Mouse (Mus musculus): ENCODE measurements around the gene Fam131a.
A peak's percentile ranks its signal among the peaks of the same experiment; 100 is the strongest.
"Not testable (repeated sequence)": the region's sequence is repeated elsewhere in the genome, so short reads cannot be mapped to it uniquely, and the experiment has no call there.

Gene Fam131a

GRCm38 (mm10) chr16:20693111-20693701 lies at the start of gene Fam131a:
Fam131a (plus strand) TSS chr16:20693241.
- peak; percentile 95 for DNase-seq

- DNase-seq, result no peak
These were observed 49.1 kb upstream of the Fam131a start for GRCm38 (mm10) chr16:20643911-20644310.

- peak; percentile 98 for DNase-seq
These were observed 41.7 kb upstream of the Fam131a start, which contains the start of gene Psmd2 for GRCm38 (mm10) chr16:20651076-20651946. Psmd2 (plus strand) TSS chr16:20651652.

GRCm38 (mm10) chr16:20651947-20652310 lies 41.1 kb upstream of the Fam131a start:
- no peak for DNase-seq

- DNase-seq, result no peak
These were observed 39.7 kb upstream of the Fam131a start for GRCm38 (mm10) chr16:20653315-20653714.

DNA sequence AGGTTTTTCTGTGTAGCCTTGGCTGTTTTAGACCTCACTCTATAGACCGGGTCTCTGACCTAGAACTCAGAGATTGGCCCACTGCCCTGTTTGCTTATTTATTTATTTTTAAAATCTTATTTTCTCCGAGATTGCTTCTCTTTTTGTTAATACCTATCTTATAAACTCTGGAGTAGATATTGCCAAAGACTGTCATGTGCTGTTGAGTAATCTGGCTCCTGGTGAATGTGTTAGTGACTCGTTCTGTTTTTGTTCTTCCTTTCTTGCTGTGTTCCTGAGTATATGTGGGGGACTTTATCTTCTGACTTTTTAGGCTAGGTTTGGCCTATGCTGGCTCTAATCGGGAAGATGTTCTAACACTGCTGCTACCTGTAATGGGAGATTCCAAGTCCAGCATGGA lies 35.4 kb upstream of the Fam131a start:
- no peak for DNase-seq

DNA sequence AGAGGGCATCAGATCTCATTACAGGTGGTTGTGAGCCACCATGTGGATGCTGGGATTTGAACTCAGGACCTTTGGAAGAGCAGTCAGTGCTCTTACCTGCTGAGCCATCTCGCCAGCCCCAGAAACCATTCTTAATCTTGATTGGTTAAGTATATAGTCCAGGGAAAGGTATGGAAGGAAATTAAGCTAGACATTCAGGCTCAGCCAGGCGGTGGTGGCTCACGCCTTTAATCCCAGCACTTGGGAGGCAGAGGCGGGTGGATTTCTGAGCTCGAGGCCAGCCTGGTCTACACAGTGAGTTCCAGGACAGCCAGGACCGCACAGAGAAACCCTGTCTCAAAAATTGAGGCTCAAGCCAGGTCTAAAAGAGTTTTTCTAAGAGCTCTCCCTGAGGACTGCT lies 25.0 kb upstream of the Fam131a start, which contains the start of gene Eif4g1:
Eif4g1 (plus strand) TSS at position 301 of the 400 bp plus-strand sequence.
- not testable (repeated sequence) for DNase-seq

- DNase-seq, result no peak
These were observed 22.8 kb upstream of the Fam131a start for GRCm38 (mm10) chr16:20670291-20670690.

DNA sequence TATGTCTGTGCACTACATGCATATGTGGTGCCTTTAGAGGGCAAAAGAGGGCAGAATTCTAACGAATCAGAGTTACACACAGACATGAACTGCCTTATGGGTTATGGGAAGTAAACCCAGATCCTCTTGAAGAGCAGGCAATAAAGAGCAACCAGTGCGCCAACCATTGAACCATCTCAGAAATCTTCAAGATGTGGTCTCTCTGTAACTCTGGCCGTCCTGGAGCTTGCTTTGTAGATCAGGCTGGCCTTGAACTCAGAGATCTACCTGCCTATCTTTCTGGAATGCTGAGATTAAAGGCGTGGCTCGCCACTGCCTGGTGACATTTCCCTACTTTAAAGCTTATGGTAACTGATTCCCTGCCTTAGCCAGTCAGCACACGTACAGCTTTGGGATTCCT lies 21.2 kb upstream of the Fam131a start:
- no peak for DNase-seq

GRCm38 (mm10) chr16:20672500-20672902 lies 20.5 kb upstream of the Fam131a start:
- peak; percentile 98 for DNase-seq

- peak; percentile 81 for DNase-seq
These were observed 19.9 kb upstream of the Fam131a start for GRCm38 (mm10) chr16:20672965-20673705.

GRCm38 (mm10) chr16:20673706-20674303 lies 19.2 kb upstream of the Fam131a start:
- peak; percentile 30 for DNase-seq

GRCm38 (mm10) chr16:20675213-20675612 lies 17.8 kb upstream of the Fam131a start:
- no peak for DNase-seq

GRCm38 (mm10) chr16:20676702-20677101 lies 16.3 kb upstream of the Fam131a start:
- no peak for DNase-seq

- no peak for DNase-seq
These were observed 15.7 kb upstream of the Fam131a start for GRCm38 (mm10) chr16:20677380-20677779.

GRCm38 (mm10) chr16:20677974-20678675 lies 14.9 kb upstream of the Fam131a start:
- peak; percentile 93 for DNase-seq

GRCm38 (mm10) chr16:20690774-20691173 lies 2.3 kb upstream of the Fam131a start:
- no peak for DNase-seq

GRCm38 (mm10) chr16:20691617-20692016 lies 1.4 kb upstream of the Fam131a start:
- DNase-seq, result no peak

GRCm38 (mm10) chr16:20692241-20692965 lies 638 bp upstream of the Fam131a start:
- DNase-seq, result no peak

GRCm38 (mm10) chr16:20694781-20695180 lies 1.7 kb downstream of the Fam131a start:
- DNase-seq, result peak; percentile 70

GRCm38 (mm10) chr16:20695622-20696323 lies 2.7 kb downstream of the Fam131a start:
- DNase-seq, result peak; percentile 88
